Mouse (Mus musculus) bone marrow macrophage, adult 2 months (primary cell): ENCODE measurements around the gene Cyp2u1.

Source experiments
- CTCF ChIP-seq: IDR thresholded peaks from 2 replicates; pipeline ENCODE4 v1.5.1; 2012; ENCODE audit warnings: low read depth, mild to moderate bottlenecking, low read length, moderate library complexity
- POLR2A ChIP-seq: IDR thresholded peaks from 2 replicates; pipeline ENCODE4 v1.6.1; 2012; ENCODE audit warnings: mild to moderate bottlenecking, low read depth, low read length, borderline replicate concordance

- no peak for TF ChIP-seq POLR2A
- no peak for TF ChIP-seq CTCF
Measured at GRCm38 (mm10) chr3:131296893-131297292, 6.1 kb downstream of the Cyp2u1 start.
